Mouse (Mus musculus): ENCODE measurements around the gene Krtap28-10. TPM values are rescaled to one million over a fixed set of nuclear protein-coding genes. Genes with fewer than 3 reads are reported as not detected.
"Not testable (repeated sequence)": the region's sequence is repeated elsewhere in the genome, so short reads cannot be mapped to it uniquely, and the experiment has no call there.

The Krtap28-10 gene
- polyA plus RNA-seq, 1 experiment, result not detected

DNA sequence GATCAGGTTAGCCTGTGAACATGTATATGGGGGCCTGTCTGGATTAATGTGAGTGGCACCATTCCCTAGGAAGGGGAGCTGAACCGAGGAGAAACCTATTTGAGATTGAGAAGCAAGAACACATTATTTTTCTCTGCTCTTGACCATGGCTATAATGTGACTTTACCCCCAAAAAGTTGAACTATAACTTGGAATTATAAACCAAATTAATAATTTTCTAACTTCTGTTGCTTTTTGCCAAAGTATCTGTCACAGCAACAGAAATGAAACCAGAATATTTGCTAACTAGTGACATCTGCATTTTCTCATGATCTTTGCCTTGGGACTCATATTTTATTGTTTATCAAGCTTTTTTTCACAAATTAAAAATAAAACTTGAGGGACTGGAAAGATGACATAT is 25.7 kb downstream of the Krtap28-10 start:
- no peak for TF ChIP-seq FLI1 (IDR thresholded peaks at IDR 0.05; ENCODE audit: low read length)
- TF ChIP-seq GATA1 (IDR thresholded peaks at IDR 0.05; ENCODE audit: borderline replicate concordance, low read length), result no peak
- no peak overlapping the region for H3K4me3 ChIP-seq (replicated peaks)
- H3K4me1 ChIP-seq, result no peaks in the 10 kb centered on the region
- H3K9me3 ChIP-seq, result 0 out of 2 replicates have a peak, but pooled peaks cover 7% of the 10 kb centered on the region
- no peaks in the 10 kb centered on the region for H3K36me3 ChIP-seq (replicated peaks; ENCODE audit: low read length)
- H3K27me3 ChIP-seq (replicated peaks), result no peaks in the 10 kb centered on the region

GRCm38 (mm10) chr1:83015329-83015879 is 26.9 kb downstream of the Krtap28-10 start:
- Histone ChIP-seq H3K36me3 (replicated peaks; ENCODE audit: low read length) (no peaks in the 10 kb centered on the region), H3K4me3 (replicated peaks) (no peak overlapping the region), H3K4me1 (no peaks in the 10 kb centered on the region), H3K27me3 (replicated peaks) (no peaks in the 10 kb centered on the region), H3K9me3 (0 out of 2 replicates have a peak, but pooled peaks cover 10% of the 10 kb centered on the region)
- TF ChIP-seq GATA1 (IDR thresholded peaks at IDR 0.05; ENCODE audit: borderline replicate concordance, low read length) (no peak), FLI1 (IDR thresholded peaks at IDR 0.05; ENCODE audit: low read length) (no peak)

GRCm38 (mm10) chr1:83014477-83014876 is 27.8 kb downstream of the Krtap28-10 start:
- H3K9me3 ChIP-seq, result 0 out of 2 replicates have a peak, but pooled peaks cover 10% of the 10 kb centered on the region
- TF ChIP-seq FLI1 (IDR thresholded peaks at IDR 0.05; ENCODE audit: low read length), result no peak
- TF ChIP-seq GATA1 (IDR thresholded peaks at IDR 0.05; ENCODE audit: borderline replicate concordance, low read length), result no peak
- no peaks in the 10 kb centered on the region for H3K4me1 ChIP-seq
- H3K4me3 ChIP-seq (replicated peaks), result no peak overlapping the region
- no peaks in the 10 kb centered on the region for H3K27me3 ChIP-seq (replicated peaks)
- no peaks in the 10 kb centered on the region for H3K36me3 ChIP-seq (replicated peaks; ENCODE audit: low read length)

- no peaks in the 10 kb centered on the region for H3K4me1 ChIP-seq
- peaks cover 20% of the 10 kb centered on the region; the same call in 1 of the 2 replicates for H3K9me3 ChIP-seq
- no peaks in the 10 kb centered on the region for H3K36me3 ChIP-seq (replicated peaks; ENCODE audit: low read length)
- H3K27me3 ChIP-seq (replicated peaks), result no peaks in the 10 kb centered on the region
- no peak for TF ChIP-seq FLI1 (IDR thresholded peaks at IDR 0.05; ENCODE audit: low read length)
- TF ChIP-seq GATA1 (IDR thresholded peaks at IDR 0.05; ENCODE audit: borderline replicate concordance, low read length), result no peak
- no peak overlapping the region for H3K4me3 ChIP-seq (replicated peaks)
These were observed 34.8 kb downstream of the Krtap28-10 start for GRCm38 (mm10) chr1:83007471-83007870.

GRCm38 (mm10) chr1:83006218-83007179 is 35.8 kb downstream of the Krtap28-10 start:
- Histone ChIP-seq H3K9me3 (peaks cover 17% of the 10 kb centered on the region; the same call in 1 of the 2 replicates), H3K4me1 (no peaks in the 10 kb centered on the region), H3K27me3 (replicated peaks) (no peaks in the 10 kb centered on the region), H3K4me3 (replicated peaks) (no peak overlapping the region), H3K36me3 (replicated peaks; ENCODE audit: low read length) (no peaks in the 10 kb centered on the region)
- TF ChIP-seq GATA1 (IDR thresholded peaks at IDR 0.05; ENCODE audit: borderline replicate concordance, low read length), result no peak

DNA sequence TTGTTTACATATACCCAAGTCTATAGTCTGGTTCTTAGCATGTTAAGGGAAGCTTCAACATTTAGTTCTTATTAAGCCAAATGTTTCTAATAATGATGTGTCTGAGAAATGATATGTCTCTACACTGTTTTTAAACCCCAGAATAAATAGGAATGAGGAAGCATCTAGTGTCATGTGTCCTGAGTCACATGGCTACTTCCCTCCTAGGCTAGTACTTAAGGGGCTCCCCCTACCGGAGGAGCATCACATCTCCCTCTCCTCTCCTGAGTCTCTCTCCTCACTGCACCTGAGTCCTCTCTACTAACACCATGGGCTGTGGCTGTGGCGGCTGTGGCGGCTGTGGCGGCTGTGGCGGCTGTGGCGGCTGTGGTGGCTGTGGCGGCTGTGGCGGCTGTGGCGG is 42.0 kb downstream of the Krtap28-10 start, which contains the start of gene Gm47959:
Gene Gm47959, plus strand, starts transcription at position 243 of the 400 bp plus-strand sequence.
- not testable (repeated sequence) for H3K27me3 ChIP-seq (replicated peaks); H3K36me3 ChIP-seq (replicated peaks; ENCODE audit: low read length); H3K4me1 ChIP-seq; H3K4me3 ChIP-seq (replicated peaks)
- H3K9me3 ChIP-seq, result peaks cover 14% of the 10 kb centered on the region; the same call in 1 of the 2 replicates

GRCm38 (mm10) chr1:82993947-82994346 is 48.3 kb downstream of the Krtap28-10 start:
- H3K4me3 ChIP-seq (replicated peaks), result no peak overlapping the region
- H3K4me1 ChIP-seq, result no peaks in the 10 kb centered on the region
- TF ChIP-seq FLI1 (IDR thresholded peaks at IDR 0.05; ENCODE audit: low read length) (no peak), GATA1 (IDR thresholded peaks at IDR 0.05; ENCODE audit: borderline replicate concordance, low read length) (no peak)
- peaks cover 5% of the 10 kb centered on the region for H3K27me3 ChIP-seq (replicated peaks)
- no peaks in the 10 kb centered on the region for H3K36me3 ChIP-seq (replicated peaks; ENCODE audit: low read length)
- no peaks in the 10 kb centered on the region for H3K9me3 ChIP-seq

- TF ChIP-seq GATA1 (IDR thresholded peaks at IDR 0.05; ENCODE audit: borderline replicate concordance, low read length), result no peak
- TF ChIP-seq FLI1 (IDR thresholded peaks at IDR 0.05; ENCODE audit: low read length), result no peak
- Histone ChIP-seq H3K36me3 (replicated peaks; ENCODE audit: low read length) (no peaks in the 10 kb centered on the region), H3K9me3 (no peaks in the 10 kb centered on the region), H3K4me3 (replicated peaks) (no peak overlapping the region), H3K4me1 (no peaks in the 10 kb centered on the region), H3K27me3 (replicated peaks) (peaks cover 5% of the 10 kb centered on the region)
These were observed 50.2 kb downstream of the Krtap28-10 start for GRCm38 (mm10) chr1:82992093-82992492.

- Histone ChIP-seq H3K4me3 (replicated peaks) (no peak overlapping the region), H3K4me1 (no peaks in the 10 kb centered on the region), H3K27me3 (replicated peaks) (peaks cover 5% of the 10 kb centered on the region), H3K36me3 (replicated peaks; ENCODE audit: low read length) (no peaks in the 10 kb centered on the region), H3K9me3 (no peaks in the 10 kb centered on the region)
- no peak for TF ChIP-seq FLI1 (IDR thresholded peaks at IDR 0.05; ENCODE audit: low read length)
- TF ChIP-seq GATA1 (IDR thresholded peaks at IDR 0.05; ENCODE audit: borderline replicate concordance, low read length), result no peak
These were observed 50.7 kb downstream of the Krtap28-10 start for GRCm38 (mm10) chr1:82991596-82991995.

Other genes with a start within 250 kb of the Krtap28-10 start
- 3.0 and 4.2 TPM in 2 replicates for gene Agfg1, start 203.0 kb downstream of the Krtap28-10 start, polyA plus RNA-seq (2012; ENCODE audit: insufficient read depth, low replicate concordance)
- gene A030005L19Rik, start 129.2 kb downstream of the Krtap28-10 start, polyA plus RNA-seq (2012; ENCODE audit: insufficient read depth, low replicate concordance), result not detected in 2 replicates
- gene A030014E15Rik, start 117.6 kb downstream of the Krtap28-10 start, polyA plus RNA-seq (2012; ENCODE audit: insufficient read depth, low replicate concordance), result 0.16 TPM in 1 of 2 replicates, not detected in the other
- not detected in 2 replicates for gene Gm6217, start 111.1 kb downstream of the Krtap28-10 start, polyA plus RNA-seq (2012; ENCODE audit: insufficient read depth, low replicate concordance)
- gene A030003K21Rik, start 99.1 kb downstream of the Krtap28-10 start, polyA plus RNA-seq (2012; ENCODE audit: insufficient read depth, low replicate concordance), result not detected in 2 replicates
- gene Gm7544, start 86.5 kb downstream of the Krtap28-10 start, polyA plus RNA-seq (2012; ENCODE audit: insufficient read depth, low replicate concordance), result not detected in 2 replicates
- not detected in 2 replicates for gene Gm47955, start 82.2 kb downstream of the Krtap28-10 start, polyA plus RNA-seq (2012; ENCODE audit: insufficient read depth, low replicate concordance)
- not detected in 2 replicates for gene Gm47959, start 41.9 kb downstream of the Krtap28-10 start, polyA plus RNA-seq (2012; ENCODE audit: insufficient read depth, low replicate concordance)
- gene Slc19a3, start 4.0 kb downstream of the Krtap28-10 start, polyA plus RNA-seq (2012; ENCODE audit: insufficient read depth, low replicate concordance), result not detected in 2 replicates
- not detected in 2 replicates for gene Gm47969, start 2.5 kb upstream of the Krtap28-10 start, polyA plus RNA-seq (2012; ENCODE audit: insufficient read depth, low replicate concordance)
- gene A030005K14Rik, start 16.9 kb upstream of the Krtap28-10 start, polyA plus RNA-seq (2012; ENCODE audit: insufficient read depth, low replicate concordance), result not detected in 2 replicates
- 1.9 TPM in 1 of 2 replicates, not detected in the other for gene Krtap28-13, start 18.4 kb upstream of the Krtap28-10 start, polyA plus RNA-seq (2012; ENCODE audit: insufficient read depth, low replicate concordance)
- not detected in 2 replicates for gene Ccl20, start 74.3 kb upstream of the Krtap28-10 start, polyA plus RNA-seq (2012; ENCODE audit: insufficient read depth, low replicate concordance)
- not detected in 2 replicates for gene Daw1, start 117.3 kb upstream of the Krtap28-10 start, polyA plus RNA-seq (2012; ENCODE audit: insufficient read depth, low replicate concordance)